In genomic region chr5:111725195-111725920, GRCm38 (mm10) we compare ENCODE assay signal across 10 mouse cellular contexts. TPM values are rescaled to one million over a fixed set of nuclear protein-coding genes. Genes with fewer than 3 reads are reported as not detected.
DNase-seq lines count a peak whose midpoint lies in the region; ATAC-seq lines count a peak whose summit lies in the region.
"Had no signal": no experiment of that assay in that cellular context is flagged by ENCODE, and none has a peak within 500 bp of the region (broad histone marks: within the 10 kb centered on the region; RNA-seq: fewer than 3 reads in every experiment).

No protein-coding gene starts in this region.

- peak overlapping the region; percentile 5; the same call in 1 of the 2 replicates for H3K4me3 ChIP-seq in heart, embryonic 16.5 days (ENCODE audit: low read length)
- H3K4me3 ChIP-seq in limb, embryonic 12.5 days (replicated peaks), result no peak overlapping the region

- DNase-seq in adrenal gland, postnatal 14 days, result peak; percentile 22
- DNase-seq in adrenal gland, adult 18-20 months (ENCODE audit: low spot score in 2 of 2), result no peak
- peak; percentile 28 for DNase-seq in adipocyte (ENCODE audit: low spot score)
- no peak for DNase-seq in frontal cortex, postnatal 36 days (ENCODE audit: low spot score in 2 of 2)
- no peak for DNase-seq in yolk sac, embryonic 10.5 days (ENCODE audit: low spot score)

- H3K4me2 ChIP-seq in heart, embryonic 16.5 days (ENCODE audit: low read depth, low read length), result peak overlapping the region; percentile 50
- peak overlapping the region; percentile 11; the same call in 1 of the 2 replicates for H3K4me2 ChIP-seq in limb, embryonic 12.5 days

- H3K36me3 ChIP-seq in heart, embryonic 16.5 days (ENCODE audit: control insufficient read depth, insufficient read depth), result no peaks in the 10 kb centered on the region
- no peaks in the 10 kb centered on the region for H3K36me3 ChIP-seq in limb, embryonic 12.5 days

- peaks cover 21% of the 10 kb centered on the region for H3K4me1 ChIP-seq in heart, embryonic 16.5 days (ENCODE audit: control insufficient read depth, insufficient read depth, low read length)
- peaks cover 23% of the 10 kb centered on the region for H3K4me1 ChIP-seq in limb, embryonic 12.5 days (replicated peaks)

- peaks cover 3% of the 10 kb centered on the region; the same call in 1 of the 2 replicates for H3K9me3 ChIP-seq in heart, embryonic 16.5 days (replicated peaks; ENCODE audit: control insufficient read depth, low read length)
- H3K9me3 ChIP-seq in limb, embryonic 12.5 days, result 0 out of 2 replicates have a peak, but pooled peaks cover 6% of the 10 kb centered on the region

- peak overlapping the region; percentile 78 for H3K27ac ChIP-seq in heart, embryonic 16.5 days (ENCODE audit: low read length)
- 0 out of 2 replicates have a peak overlapping the region, but pooled peaks have one; percentile 23 for H3K27ac ChIP-seq in limb, embryonic 12.5 days

- WGBS in heart, embryonic 16.5 days, result 40% methylated on average over 22 of the region's 22 CpGs
- 34% methylated on average over 22 of the region's 22 CpGs for WGBS in limb, embryonic 12.5 days

- H3K9ac ChIP-seq in heart, embryonic 16.5 days (ENCODE audit: low read length), result peak overlapping the region; percentile 37
- H3K9ac ChIP-seq in limb, embryonic 12.5 days (replicated peaks), result no peak overlapping the region

- peak; percentile 42 for ATAC-seq in heart, embryonic 16.5 days (replicated peaks; ENCODE audit: extremely low read depth, insufficient read depth, low FRiP score)
- ATAC-seq in limb, embryonic 12.5 days (ENCODE audit: insufficient number of reproducible peaks, insufficient read depth, low FRiP score, low TSS enrichment, low read depth), result no peak
- ATAC-seq in granulocyte monocyte progenitor cell, adult 5-6 weeks (replicated peaks; ENCODE audit: poor library complexity, severe bottlenecking), result no peak

- H3K27me3 ChIP-seq in heart, embryonic 16.5 days (ENCODE audit: control insufficient read depth, insufficient read depth, low read length), result no peaks in the 10 kb centered on the region
- peaks cover 58% of the 10 kb centered on the region for H3K27me3 ChIP-seq in limb, embryonic 12.5 days

RNA-seq across cellular contexts. Expression of gene Gm26897, which starts 8.4 kb away (rescaled TPM):
- not detected in 2 replicates for total RNA-seq in adrenal gland, postnatal 14 days (2021)
- not detected for total RNA-seq in adrenal gland, adult 18-20 months (2021)
- polyA plus RNA-seq in heart, embryonic 16.5 days (2015; fragmentation: Nextera tagmentation; extraction: Ambion mirVana), result not detected in 2 replicates
- not detected in 2 replicates for polyA plus RNA-seq in limb, embryonic 12.5 days (2016; fragmentation: Nextera tagmentation; extraction: Ambion mirVana)
- total RNA-seq in granulocyte monocyte progenitor cell, adult 5-6 weeks (2014; fragmentation: Nextera tagmentation), result not detected in 2 replicates
- not detected in 2 replicates for total RNA-seq in granulocyte monocyte progenitor cell, adult 5-6 weeks (2017)
- total RNA-seq: liver, adult 2 months; neutrophil, adult 5-6 weeks had no signal
- polyA plus RNA-seq: liver, adult 2 months had no signal

Comparison
In these comparisons a context has a peak if more than half of its experiments do, and no peak if none do; other contexts are left out.
1. DNase-seq: peak in adrenal gland, postnatal 14 days (single experiment) and adipocyte (single experiment); none in adrenal gland, adult 18-20 months (0 of 2), frontal cortex, postnatal 36 days (0 of 2) and yolk sac, embryonic 10.5 days (single experiment).